Mouse (Mus musculus) erythroblast, embryonic 14.5 days (primary cell): Measurements from ENCODE around the gene Drd4.

ENCODE experiments used
- GATA1 ChIP-seq: IDR thresholded peaks from 2 replicates; pipeline ENCODE4 v1.6.1; 2012; ENCODE audit warnings: low read length, inconsistent platforms, mixed read lengths
- TAL1 ChIP-seq: IDR thresholded peaks from 3 replicates; pipeline ENCODE4 v1.6.1; 2012; ENCODE audit warnings: low read length, inconsistent platforms, mixed read lengths

GRCm38 (mm10) chr7:141338576-141339131 is 46.8 kb downstream of the Drd4 start, which contains the start of gene Eps8l2:
- no peak for TF ChIP-seq GATA1
- no peak for TF ChIP-seq TAL1
